Mouse (Mus musculus): ENCODE measurements around the gene Dio2. TPM values are rescaled to one million over a fixed set of nuclear protein-coding genes. Genes with fewer than 3 reads are reported as not detected.
A peak's percentile ranks its signal among the peaks of the same experiment; 100 is the strongest.

Gene Dio2
- total RNA-seq (2021) (10 to 100 TPM; 46.8 to 47.1 TPM), polyA plus RNA-seq (2012; rRNA removed) (0.44 and 0.70 TPM in 2 replicates)
- long read RNA-seq, full-length matches to known transcripts, result 13 of 20 reads
- long read RNA-seq, partial matches to known transcripts, result 0 of 20 reads
- long read RNA-seq, other reads (novel, unspliced or antisense), result 7 of 20 reads

DNA sequence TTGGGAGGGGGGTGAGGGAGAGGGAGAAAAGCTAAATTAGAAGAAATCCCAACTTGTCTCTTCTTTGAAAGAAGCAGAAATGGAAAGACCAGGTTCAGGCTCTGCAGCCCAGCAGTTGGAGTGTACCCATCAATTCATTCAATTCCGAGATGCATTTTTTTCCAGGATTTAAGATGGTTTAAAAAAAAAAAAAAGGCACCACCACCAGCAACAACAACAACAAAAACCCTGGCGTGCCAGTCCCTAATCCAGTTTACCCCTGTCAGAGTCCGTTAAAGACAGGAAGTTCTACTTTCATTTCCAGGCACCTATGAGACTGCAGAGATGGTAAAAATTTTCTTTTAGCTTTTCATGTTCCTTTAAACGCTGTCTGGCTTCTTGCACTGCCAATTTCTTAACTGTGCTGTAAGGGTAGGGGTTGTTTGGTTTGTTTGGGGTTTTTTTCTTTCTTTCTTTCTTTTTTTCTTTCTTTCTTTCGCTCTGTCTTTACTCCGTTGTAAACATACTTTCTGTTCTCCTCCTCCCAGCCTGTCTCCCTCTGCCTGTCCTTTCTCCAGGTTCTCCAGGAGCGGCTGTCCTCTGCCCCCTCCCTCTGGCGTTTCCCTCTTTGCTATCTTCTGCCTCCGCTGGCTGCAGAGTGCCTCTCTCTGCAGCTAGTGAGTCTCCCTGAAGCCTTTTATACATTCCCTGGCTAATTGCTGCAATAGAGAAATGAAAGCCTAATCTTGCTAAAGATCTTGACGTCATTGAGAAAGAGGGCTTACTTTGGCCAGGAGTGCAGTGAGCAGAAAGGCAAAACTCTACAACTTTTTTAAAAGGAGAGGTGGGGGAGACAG is at the start of gene Dio2:
TSS of gene Dio2 (minus strand) at position 51 of the 836 bp plus-strand sequence.
- peak; percentile 28 for DNase-seq

DNA sequence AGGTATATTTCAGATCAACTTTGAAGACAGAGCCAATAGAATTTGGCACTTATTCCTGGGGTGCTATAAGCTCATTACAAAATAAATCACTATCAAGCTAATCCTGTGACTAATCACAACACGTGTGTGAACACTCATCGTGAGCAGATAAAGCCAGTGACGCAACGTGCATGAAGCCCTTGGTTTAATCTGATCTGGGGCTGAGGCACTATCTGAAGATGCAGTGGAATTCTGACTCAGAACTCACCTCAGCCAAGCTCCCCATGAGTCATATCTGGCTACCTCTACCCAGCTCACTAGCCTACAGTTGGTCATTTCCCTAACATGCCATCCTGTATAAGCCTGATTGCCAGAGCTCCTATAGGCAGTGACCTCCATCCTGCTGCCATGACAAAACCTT is 43.2 kb upstream of the Dio2 start:
- DNase-seq, result no peak

DNA sequence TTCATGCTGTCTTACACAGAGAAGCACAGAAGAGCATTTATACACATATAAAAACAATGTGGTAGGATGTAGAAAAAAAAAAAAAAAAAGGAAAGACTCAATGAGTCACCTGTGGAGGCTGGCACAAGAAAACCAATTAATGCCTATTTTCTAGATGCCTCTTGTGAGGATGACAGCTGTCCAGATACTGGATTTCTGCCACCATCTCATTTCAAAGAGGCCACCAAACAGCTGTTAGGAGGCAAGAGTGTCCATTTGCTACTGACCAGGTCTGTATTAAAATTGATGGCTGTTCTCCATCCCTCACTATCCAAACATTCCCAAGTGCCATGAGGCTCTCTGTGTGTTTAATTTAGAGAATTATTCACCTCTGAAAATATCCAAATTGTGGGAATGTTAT is 6.5 kb upstream of the Dio2 start:
- no peak for DNase-seq

DNA sequence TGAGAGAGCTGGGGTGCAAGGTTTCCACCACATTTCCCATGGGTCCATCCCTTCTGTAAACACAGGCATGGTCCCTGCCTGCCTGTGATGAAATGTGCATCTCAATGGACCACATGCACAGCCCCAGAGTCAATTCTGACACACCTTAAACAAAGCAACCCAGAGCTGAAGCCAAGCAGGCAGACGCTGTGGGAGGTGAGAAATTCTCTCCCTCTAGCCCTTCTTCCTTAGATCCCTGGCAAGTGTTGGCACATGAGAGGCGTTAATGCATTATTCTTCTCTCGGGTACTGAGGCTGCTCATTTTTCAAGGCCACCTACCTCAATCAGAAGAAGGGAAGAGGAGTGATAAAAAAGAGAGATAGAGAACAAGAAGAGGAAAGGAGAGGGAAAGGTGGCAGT is 5.4 kb upstream of the Dio2 start:
- no peak for DNase-seq

DNA sequence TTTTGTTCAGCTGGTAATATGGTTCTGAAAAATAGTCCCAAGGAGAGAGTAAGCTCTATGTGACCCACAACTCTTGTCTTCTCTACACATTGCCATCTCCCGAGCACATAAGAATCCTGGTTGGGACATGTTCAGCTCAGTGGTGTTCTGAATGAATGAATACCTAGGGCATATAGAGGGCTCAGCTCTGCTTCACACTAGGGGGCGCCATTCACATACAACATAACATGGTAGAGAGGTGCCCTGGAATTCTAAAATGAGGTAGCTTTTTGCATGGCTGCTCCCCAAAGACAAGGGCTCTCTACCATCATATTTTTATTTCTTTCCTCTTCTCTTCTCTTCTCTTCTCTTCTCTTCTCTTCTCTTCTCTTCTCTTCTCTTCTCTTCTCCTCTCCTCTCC is 2.2 kb upstream of the Dio2 start:
- DNase-seq, result peak; percentile 41

DNA sequence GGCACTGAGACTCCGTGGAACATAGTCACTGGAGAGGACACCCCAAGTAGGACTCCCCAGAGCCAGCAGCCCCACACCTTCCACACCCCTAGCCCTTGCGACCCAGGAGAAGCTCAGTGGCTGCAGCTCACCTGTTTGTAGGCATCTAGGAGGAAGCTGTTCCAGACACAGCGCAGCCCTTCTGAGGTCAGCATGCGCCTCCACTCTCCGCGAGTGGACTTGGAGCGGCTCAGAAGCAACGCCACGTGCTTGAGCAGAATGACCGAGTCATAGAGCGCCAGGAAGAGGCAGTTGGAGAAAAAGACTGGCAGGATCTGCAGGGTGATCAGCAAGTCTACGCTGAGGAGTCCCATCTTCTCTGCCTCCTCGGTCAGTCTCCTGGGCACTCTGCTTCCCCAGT is 306 bp downstream of the Dio2 start:
- peak; percentile 4 for DNase-seq

DNA sequence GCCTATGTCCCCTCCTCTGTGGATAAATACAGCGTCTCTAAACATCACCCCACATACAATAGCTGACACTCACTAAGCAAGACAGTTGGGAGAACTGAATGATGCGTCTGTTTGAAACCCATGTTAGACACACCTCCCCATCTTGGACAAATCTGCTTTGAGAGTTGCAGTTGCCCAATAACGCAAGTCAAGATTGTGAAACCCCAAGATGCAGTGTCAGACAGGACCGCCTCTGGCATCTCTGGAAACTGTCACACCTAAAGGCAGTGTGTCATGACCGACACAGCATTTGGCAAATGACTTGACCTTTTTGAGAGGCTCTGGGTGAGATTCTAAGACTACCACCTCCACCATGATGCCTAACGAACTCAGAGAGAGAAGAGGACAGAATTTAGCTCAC is 2.8 kb downstream of the Dio2 start:
- no peak for DNase-seq

DNA sequence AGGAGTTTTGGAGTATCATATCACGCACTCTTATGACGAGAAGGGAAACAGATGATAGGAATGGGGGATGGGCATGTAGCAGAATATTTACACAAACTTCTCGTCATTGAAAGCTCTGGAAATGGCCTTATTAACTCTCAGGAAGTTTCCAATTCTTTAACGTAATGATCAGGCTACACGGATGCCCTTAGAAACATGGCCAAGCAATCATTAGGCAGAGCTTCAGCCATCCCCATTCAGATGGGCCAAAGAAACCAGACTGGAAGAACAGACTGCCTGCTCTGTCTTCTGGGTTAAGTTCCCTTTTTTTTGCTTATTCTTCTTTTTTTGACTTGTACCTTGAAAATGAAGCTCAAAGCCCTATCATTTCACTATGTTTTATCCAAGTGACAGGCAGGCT is 3.7 kb downstream of the Dio2 start:
- no peak for DNase-seq

DNA sequence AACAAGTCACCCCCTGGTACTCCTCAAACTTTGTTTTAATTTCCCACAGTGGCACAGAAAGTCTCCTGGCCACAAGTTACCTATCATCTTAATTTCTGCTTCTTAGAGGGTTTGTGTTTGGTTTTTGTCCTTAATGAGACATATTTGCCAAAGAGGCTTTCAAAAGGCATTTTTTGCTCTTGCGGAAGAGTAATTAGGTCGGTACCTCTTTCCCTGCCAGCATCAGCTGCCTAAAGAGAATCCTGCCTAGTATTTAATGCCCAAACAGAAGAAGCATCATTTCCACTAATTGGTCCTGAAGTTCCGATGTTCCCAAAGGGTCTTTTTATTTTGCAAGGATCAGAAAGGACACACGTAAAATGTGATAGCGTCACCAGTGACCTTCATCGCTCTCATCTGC is 4.5 kb downstream of the Dio2 start:
- no peak for DNase-seq

DNA sequence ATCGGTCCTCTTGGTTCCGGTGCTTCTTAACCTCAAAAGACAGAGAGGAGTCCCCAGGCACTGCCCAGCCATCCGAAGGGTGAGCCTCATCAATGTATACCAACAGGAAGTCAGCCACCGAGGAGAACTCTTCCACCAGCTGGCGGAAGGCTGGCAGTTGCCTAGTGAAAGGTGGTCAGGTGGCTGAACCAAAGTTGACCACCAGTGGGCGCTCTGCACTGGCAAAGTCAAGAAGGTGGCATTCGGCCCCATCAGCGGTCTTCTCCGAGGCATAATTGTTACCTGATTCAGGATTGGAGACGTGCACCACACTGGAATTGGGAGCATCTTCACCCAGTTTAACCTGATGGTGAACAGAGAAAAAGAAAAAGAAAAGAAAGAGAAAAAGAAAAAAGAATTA is 8.6 kb downstream of the Dio2 start:
- peak; percentile 50 for DNase-seq

DNA sequence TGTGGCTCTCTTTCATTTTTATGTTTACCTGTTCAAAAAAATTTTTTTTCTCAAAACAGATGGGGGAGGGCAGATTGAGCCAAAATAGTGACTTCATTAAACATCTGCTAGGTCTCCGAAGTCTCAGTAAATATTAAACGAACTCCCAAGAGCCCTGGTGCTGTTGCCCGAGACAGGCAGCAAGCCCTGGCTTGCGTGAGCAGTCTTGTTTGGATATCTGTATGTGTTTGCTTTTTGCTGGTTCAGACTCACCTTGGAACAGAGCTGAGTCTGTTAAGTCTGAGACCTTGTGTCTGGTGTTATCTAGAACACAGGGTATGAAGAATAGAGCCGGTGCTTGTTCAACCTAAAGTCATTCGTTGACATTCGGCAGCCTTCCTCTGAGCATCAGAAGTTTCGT is 13.1 kb downstream of the Dio2 start:
- DNase-seq, result no peak

DNA sequence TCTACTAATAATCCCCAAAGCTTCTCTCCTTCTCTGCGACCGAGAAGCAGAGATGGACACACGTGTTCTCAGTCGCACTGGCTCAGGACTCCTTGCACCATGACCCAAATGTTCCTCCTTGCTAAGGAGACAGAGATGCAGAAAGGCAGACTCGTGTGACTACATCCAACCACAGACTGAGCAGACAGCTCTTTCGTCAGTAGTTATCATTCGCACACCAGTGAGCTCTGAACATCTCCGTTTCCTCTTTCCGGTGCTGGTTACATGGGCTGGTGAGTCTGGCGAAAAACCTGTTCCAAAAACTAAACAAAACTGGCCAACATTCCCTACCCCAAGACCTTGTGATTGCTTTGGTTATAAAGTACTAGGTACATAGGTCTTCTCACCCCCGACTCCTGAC is 13.6 kb downstream of the Dio2 start:
- DNase-seq, result no peak

DNA sequence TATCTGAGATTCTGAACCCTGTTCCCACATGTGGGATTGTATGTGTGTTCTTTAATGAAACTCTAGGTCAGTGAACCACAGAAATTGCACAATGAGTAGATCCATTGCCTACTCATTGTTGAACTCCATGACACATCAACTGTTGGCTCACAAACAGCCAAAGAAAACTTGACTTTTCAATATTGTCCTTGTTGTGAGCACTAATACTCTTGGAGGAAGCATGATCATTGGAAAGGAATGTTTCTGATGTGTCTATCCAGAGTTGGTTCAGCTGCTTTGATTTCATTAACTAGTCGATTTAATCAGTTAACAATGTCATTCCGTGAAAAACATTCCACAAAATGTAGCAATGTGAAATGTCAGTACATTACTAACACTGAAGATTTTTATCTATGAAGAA is 44.1 kb downstream of the Dio2 start:
- no peak for DNase-seq
